Mouse (Mus musculus) erythroblast, embryonic 14.5 days (primary cell): Measurements from ENCODE around the gene Krt20.

Experiments used
- GATA1 ChIP-seq: IDR thresholded peaks from 2 replicates; pipeline ENCODE4 v1.6.1; 2012; ENCODE audit warnings: low read length, inconsistent platforms, mixed read lengths
- TAL1 ChIP-seq: IDR thresholded peaks from 3 replicates; pipeline ENCODE4 v1.6.1; 2012; ENCODE audit warnings: low read length, inconsistent platforms, mixed read lengths

GRCm38 (mm10) chr11:99379568-99379967 lies 58.4 kb downstream of the Krt20 start:
- TF ChIP-seq GATA1 (no peak), TAL1 (no peak)
